Mouse (Mus musculus) ES-E14 (cell line): ENCODE measurements around the gene Ago4.

ENCODE experiments used
- HCFC1 ChIP-seq: IDR thresholded peaks from 2 replicates; pipeline ENCODE4 v1.6.1; 2012; ENCODE audit warnings: low read length, inconsistent platforms, borderline replicate concordance; ENCODE audit not compliant: insufficient read depth
- MAFK ChIP-seq: IDR thresholded peaks from 2 replicates; pipeline ENCODE4 v1.6.1; 2014; ENCODE audit warnings: mild to moderate bottlenecking, low read depth, low read length, inconsistent platforms; ENCODE audit not compliant: insufficient read depth
- ZC3H11A ChIP-seq: IDR thresholded peaks from 2 replicates; pipeline ENCODE4 v1.6.1; 2012; ENCODE audit warnings: low read depth, mild to moderate bottlenecking, inconsistent platforms, low read length, borderline replicate concordance
- ZNF384 ChIP-seq: IDR thresholded peaks from 2 replicates; pipeline ENCODE4 v1.6.1; 2012; ENCODE audit warnings: low read depth, low read length, inconsistent platforms

DNA sequence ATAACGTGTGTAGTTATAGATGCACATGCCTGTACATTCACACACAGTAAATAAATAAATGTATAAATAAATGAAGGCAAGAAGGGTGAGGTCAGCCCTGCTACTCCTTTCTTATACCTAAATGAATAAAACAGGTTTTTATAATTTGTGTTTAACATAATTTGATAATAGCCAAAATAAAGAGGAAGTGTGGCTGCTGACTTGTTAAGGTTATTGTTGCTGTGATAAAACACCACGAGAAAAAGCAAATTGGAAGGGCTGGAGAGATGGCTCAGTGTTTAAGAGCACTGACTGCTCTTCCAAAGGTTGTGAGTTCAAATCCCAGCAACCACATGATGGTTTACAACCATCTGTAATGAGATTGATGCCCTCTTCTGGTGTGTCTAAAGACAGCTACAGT, 45.8 kb upstream of the Ago4 start:
- TF ChIP-seq HCFC1 (no peak), MAFK (no peak), ZNF384 (no peak), ZC3H11A (no peak)
